Mouse (Mus musculus) kidney, postnatal 10 days (tissue): ENCODE measurements around the gene Klk1b1.
"Not testable (repeated sequence)": the region's sequence is repeated elsewhere in the genome, so short reads cannot be mapped to it uniquely, and the experiment has no call there.

Source experiments
- DNase-seq: peaks from one replicate; pipeline ENCODE4 v3.0.0; 2021; ENCODE audit warnings: mixed read lengths

Gene Klk1b1

GRCm38 (mm10) chr7:44011868-44012267, 45.3 kb downstream of the Klk1b1 start, which contains the start of gene Klk1b26:
Klk1b26 (plus strand) TSS chr7:44012168.
- not testable (repeated sequence) for DNase-seq

GRCm38 (mm10) chr7:44014666-44015065, 48.1 kb downstream of the Klk1b1 start:
- DNase-seq: not testable (repeated sequence)

- no peak for DNase-seq
Measured at GRCm38 (mm10) chr7:44015071-44015470, 48.5 kb downstream of the Klk1b1 start.
